Mouse (Mus musculus): ENCODE data around the gene Cpm.

DNA sequence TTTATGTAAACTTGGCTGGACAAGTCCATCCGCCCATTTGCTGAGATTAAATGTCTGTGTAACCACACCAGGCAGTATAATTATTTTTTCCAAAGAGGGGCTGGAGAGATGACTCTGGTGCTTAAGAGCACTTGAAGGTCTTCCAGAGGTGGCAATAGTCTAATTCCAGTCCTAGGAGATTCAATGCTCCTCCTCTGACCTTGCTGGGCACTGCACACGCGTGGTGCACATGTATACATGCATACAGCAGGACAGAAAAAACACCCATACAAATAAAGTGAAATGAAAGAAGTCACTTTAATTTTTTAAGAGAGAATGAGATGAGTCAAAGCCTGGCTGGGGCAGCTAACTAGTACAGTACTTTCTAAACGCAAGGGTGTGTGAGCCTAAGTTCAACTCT is 70.6 kb downstream of the Cpm start:
- no peak for TF ChIP-seq CTCF (IDR thresholded peaks at IDR 0.05; ENCODE audit: low read depth, low read length)
- no peak for TF ChIP-seq GATA1 (IDR thresholded peaks at IDR 0.05; ENCODE audit: borderline replicate concordance, low read length)
- no peak for TF ChIP-seq TAL1 (conservative IDR thresholded peaks at IDR 0.05; ENCODE audit: low read depth, low read length)
